Mouse (Mus musculus): ENCODE data around the gene Casz1. TPM values are rescaled to one million over a fixed set of nuclear protein-coding genes. Genes with fewer than 3 reads are reported as not detected.

Gene Casz1
- polyA plus RNA-seq, 1 experiment, result 0.82 TPM

DNA sequence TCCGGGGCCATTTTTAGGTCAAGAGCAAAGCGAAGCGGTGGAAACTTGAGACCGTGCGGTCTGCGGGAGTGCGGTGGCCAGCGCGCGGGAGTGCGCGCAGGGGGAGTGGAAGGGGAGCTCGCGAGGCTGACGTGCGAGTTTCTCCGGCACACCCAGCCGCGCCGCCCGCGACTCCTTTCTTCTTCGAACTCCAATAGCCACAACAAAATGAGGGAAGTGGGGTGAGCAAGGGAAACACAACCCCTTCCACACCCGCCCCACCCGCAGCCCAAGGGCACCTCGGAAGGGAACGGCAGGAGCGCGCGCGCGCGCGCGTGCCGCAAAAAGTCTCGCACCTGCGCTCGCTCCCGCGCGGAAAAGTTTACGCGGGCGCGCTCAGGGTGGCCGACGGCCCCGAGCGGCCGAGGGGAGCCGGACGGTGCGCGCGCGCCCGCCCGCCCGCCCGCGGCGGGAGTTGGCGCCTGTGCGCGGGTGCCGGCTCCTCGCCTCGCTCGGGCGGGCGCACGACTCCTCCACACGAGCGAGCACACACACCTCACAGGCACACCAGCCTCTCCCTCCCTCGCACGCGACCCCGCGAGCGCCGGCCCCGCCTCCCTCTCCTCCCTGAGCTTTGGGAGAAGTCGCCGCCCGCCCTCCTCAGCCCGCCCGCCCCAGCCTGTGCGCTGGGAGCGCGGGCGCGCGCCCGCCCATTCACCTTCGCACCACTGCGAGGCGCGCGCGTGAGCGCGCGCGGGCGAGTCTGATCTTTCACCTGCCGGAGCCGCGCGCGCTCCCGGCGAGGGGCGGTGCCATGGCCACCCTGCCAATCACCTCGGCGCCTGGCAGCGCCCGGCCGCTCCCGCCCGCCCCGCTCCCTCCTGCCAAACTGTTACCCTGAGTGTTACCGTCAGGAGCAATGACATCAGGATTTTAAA, 96.3 kb downstream of the Casz1 start:
- peak in 1 of 2 experiments; percentile 49 for DNase-seq (ENCODE audit: extremely low spot score in 1 of 2, low spot score in 1 of 2)

DNA sequence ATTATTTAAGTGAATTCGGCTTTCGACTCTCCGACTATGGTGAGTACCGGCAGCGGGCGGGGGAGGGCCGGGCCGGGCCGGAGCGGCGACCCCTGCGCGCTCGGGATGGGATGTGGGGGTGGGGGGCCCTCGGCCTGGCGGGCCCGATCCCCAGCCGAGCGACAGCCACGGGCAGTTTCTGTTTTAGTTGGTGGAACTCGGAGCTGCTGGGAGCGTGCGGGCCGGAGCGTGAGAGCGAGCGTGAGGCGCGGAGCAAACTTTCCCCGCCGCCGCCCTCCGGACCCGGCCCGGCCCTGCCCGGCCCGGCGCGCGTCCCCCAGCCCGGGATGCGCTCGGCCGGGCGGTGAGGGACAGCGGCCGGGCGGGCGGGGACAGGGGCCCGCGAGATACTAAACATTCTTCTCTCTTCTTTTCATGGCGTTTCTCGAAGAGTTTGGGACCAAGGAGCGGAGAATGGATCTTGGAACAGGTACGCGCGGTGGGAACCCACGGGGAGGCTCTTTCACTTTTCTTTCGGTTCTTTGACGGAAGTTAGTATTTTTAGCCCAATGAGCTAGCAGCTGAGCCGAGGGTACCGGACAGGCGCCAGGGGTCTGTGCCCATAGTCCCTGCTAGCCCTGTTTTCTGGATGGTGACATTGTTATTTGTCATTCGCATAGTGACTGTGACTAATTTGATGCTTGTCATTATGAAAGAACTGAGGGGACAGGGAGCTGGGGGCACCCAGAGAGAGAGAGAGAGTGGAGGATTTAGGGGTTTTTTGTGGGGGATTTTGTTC, 97.2 kb downstream of the Casz1 start:
- no peak for DNase-seq (ENCODE audit: extremely low spot score in 1 of 2, low spot score in 1 of 2)

DNA sequence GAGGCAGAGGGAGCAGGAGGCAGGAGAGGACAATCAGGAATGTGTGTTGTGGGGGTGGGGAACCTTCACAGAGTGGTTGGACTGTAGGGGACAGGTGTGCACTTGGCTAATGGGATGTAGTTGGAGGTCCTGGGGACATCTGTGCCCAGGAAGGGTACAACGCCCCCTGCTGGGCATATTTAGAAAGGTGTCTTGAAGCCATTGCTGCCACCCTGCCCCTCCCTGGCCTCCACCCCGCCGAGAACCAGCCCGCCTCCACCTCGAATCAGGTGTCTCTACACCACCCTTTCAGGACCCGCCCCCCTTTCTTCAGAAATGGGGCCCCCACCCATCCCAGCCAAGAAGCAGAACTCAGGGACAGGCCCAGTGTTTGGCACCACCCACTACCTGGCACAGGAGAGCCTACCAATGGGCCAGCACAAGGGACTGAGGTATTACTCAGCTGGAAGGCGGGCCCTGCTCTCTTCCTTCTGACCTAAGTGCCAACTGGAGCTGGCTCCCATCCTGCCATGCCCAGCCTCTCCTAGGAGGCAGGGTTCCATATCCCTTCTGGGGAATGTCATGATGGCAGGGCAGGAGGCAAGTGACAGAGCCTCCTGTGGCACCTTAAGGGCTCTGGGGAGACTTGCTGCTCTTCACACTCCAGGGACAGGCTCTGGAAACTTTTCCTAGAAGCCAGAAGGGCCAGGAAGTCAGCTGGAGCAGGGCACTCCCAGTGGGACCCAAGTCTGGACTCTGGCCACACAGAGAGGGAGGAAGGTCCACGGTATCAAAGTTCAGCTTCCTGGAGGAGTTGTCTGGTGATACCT, 98.9 kb downstream of the Casz1 start:
- no peak for DNase-seq (ENCODE audit: extremely low spot score in 1 of 2, low spot score in 1 of 2)

DNA sequence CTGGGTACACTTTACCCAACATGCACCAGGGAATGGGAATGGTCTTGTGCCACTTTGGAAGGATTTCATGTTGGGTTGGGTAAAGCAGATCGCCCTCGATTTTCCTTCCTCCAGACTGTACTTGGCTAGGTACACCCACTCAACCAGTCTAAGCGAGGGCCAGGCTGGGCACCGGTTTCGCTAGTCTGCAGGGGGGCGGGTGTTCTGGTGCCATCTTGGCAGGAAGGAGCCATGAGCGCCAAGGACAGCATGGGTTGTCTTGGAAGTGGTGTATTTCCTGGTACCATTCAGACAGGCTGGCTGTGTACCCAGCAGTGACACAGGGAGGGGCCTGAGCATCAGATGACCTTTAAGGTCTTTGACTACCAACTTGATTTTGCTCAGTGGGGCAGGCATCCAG, 101.1 kb downstream of the Casz1 start:
- no peak for DNase-seq (ENCODE audit: extremely low spot score in 1 of 2, low spot score in 1 of 2)

DNA sequence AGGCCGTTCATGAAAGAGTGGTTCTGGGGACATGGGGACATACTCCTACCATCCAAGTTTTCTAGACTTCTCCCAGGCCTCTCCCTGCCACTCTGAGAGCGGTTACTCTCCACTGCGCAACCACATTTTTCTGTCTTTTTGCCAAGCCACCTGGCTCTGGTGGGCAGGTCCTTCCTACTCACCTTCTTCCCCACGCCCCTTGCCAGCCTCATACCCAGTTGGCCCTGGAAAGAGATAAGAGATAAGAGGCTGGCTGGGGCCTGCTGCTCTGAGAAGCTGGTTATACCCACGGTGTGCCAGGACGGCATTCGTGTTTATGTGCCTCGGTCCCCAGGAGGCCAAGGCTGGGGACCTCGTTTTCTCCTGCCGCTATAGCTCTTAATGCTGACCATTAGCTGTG, 102.6 kb downstream of the Casz1 start:
- no peak for DNase-seq (ENCODE audit: extremely low spot score in 1 of 2, low spot score in 1 of 2)

DNA sequence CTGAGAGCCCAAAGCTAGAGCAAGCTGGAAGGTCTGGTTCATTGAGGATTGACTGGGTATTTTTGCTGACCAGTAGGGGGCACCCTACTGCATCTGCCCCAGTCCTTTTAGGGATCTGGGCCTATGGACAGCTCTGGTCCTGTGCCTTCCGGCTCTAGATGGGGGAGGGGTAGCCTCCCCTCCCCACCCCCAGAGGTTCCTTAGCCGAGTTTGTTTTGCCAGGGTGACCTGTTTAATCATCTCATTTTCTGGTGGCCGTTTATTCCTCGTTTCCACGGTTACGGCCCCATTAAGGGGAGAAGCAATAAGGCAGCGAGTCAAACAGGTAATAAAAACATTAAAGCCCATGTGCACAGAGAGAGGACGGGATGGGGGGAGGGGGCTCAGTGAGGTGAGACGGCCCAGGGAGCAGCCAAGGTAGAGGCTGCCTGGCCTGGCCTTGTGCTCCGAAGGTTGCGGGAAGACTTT, 104.0 kb downstream of the Casz1 start:
- no peak for DNase-seq (ENCODE audit: extremely low spot score in 1 of 2, low spot score in 1 of 2)

DNA sequence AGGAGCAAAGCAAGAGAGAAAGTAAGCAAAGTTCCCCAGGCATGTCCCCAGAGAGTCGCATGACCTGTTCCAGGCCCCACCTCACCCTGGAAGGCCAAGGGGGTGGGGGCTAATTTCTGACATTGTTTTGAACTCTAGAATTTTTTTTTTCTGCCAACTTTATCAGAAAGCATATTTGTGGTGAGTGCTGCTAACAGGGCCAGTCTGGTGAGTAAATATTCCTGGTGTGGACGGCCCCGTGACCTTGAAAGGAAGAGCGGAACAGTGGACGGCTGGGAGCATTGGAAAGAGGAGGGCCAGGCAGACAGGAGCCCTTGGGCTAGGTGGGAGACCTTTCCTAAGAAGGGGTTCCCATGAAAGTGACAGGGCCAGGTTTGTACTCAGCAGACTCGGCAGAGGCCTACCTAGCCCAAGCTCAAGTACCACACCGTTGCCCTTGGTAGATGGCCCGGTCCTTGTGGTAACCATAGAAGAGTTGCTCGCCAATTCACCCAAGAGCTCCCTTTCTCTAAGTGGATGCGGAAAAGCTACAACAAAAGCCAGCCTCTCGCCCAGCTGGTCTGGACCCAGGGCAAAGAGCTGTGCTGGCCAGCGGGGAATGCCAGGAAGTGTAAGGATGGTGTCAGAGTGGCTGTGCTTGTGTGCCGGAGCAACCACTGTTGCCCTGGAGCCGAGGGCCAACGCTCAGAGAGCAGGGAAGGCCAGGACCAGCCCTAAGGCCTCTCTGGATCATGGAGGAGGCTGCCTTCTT, 104.7 kb downstream of the Casz1 start:
- DNase-seq (ENCODE audit: extremely low spot score in 1 of 2, low spot score in 1 of 2), result no peak

DNA sequence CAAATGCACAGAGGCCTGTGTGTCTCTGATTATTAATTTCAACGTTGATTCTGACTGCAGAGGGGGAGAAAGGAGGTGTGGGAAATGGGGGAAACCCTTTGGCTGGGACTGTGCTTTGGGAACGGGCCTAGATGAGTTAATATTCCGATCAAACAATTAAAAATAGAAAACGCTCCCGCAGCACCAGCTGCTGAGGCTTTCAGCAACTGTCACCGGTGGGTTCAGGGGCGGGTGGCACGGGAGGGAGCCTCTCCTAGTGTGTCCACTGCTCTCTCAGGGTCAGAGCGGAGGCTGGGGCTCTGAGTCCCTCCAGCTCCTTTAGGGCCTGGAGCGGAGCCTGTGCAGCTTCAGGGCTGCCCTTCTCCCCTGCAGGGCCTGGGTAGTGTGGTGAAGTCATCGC, 105.3 kb downstream of the Casz1 start:
- no peak for DNase-seq (ENCODE audit: extremely low spot score in 1 of 2, low spot score in 1 of 2)

DNA sequence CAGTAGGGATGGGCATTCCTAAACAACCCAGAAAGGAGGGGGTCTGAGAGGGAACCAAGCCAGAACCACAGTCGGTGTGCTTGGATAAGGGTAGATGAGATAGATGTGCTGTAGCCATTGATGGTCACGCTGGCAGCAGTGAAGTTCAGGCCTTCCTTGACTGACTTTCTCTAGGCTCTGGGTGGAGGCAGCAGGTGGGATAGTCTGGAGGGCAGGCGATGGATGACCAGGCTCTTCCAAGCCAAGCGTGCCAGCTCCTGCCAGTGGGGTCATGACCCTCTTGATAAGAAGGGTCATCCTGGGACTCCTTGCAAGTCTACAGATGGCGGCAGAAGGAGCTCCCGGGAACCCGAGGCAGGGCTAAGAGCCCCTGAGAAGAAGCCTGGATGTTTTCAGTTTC, 107.9 kb downstream of the Casz1 start:
- DNase-seq (ENCODE audit: extremely low spot score in 1 of 2, low spot score in 1 of 2), result no peak

DNA sequence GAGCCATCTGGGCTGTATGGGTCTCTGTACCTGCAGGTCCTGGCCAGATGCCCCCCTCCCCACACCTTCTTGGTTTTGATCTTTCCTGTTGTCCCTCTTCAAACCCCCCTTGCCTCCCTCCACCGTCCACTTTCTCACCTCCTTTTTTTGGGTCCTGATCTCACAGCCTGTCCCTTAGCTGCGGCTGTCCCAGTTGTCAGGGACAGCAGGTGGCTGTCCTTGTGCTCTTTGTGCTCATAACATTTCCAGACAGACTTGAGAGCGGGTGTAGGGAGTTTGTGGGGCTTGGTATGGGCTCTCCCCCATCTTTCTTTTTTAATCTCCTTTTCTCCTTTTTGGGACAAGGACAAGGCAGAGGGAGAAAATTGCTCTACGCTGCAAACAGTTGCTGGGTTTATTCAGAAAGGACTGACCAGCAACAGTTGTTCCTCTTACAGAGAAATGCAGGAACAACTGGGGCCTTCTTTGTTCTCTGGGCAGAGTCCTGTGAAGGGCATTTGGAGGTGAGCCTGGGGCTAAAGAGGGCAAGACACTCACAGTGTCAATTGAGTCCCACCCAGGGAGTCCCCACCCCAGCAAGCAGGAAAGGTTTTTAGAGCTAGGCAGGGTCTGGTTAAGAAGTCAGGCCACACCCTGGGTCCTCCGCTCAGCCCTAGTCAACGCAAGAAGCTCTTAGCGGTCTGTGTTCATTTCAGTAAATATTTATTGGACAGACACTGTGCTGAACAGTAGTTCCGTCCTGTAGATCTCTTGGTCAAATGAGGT, 108.8 kb downstream of the Casz1 start:
- DNase-seq (ENCODE audit: extremely low spot score in 1 of 2, low spot score in 1 of 2), result no peak

DNA sequence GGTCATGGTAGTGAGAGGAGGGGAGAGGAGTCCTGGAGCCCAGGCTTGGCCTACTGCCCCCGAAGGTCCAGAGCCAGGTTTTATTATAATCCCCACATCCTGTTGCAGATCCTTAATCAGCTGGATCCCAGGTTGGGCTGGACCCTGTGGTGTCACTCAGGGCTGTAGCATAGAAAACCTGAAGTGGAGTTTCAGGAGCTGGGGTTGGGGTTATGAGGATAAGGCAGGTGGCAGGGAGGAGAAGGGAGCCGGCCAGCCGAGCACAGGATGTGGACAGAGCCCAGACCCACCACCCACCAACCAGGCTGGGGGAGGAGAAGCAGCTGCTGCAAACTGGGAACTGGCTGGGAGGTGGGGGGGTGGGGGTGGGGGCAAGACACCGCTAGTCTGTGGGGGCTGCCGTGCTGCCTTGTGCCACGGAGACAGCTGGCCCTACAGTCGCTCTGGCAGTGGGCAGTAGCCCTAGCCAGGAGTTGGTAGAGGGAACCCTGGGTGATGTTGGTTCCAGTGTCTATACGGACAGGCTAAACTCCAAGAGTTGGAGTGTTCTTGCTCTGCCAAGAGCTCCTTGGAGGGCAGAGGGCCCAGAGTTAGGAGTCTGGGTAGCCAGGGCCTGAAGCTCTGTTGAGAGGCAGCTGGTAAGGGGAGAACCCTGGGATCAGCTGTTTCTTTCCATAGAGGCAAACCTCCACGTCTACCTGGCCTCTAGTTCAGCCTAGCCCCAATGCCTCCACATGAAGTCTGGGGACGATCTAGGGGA, 110.8 kb downstream of the Casz1 start:
- peak in 1 of 2 experiments; percentile 7 for DNase-seq (ENCODE audit: extremely low spot score in 1 of 2, low spot score in 1 of 2)

DNA sequence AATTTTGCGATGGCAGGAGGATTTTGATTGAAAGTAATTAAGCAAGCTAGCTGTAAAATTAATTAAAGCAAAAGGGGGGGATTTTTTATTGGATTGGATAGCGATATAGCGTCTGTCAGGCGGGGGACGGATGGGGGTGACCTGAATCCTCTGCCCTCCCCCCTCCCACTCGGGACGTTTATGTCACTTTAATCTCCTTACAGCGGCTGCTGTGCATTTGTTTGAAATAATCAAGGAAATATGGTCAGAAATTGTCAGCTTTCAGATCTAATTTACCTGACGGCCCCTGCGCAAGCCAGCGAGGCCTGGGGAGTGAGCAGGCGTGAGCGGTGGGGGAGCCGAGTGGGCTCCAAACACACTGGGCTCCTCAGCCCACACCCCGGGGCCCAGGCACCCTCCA, 111.6 kb downstream of the Casz1 start:
- DNase-seq (ENCODE audit: extremely low spot score in 1 of 2, low spot score in 1 of 2), result no peak

DNA sequence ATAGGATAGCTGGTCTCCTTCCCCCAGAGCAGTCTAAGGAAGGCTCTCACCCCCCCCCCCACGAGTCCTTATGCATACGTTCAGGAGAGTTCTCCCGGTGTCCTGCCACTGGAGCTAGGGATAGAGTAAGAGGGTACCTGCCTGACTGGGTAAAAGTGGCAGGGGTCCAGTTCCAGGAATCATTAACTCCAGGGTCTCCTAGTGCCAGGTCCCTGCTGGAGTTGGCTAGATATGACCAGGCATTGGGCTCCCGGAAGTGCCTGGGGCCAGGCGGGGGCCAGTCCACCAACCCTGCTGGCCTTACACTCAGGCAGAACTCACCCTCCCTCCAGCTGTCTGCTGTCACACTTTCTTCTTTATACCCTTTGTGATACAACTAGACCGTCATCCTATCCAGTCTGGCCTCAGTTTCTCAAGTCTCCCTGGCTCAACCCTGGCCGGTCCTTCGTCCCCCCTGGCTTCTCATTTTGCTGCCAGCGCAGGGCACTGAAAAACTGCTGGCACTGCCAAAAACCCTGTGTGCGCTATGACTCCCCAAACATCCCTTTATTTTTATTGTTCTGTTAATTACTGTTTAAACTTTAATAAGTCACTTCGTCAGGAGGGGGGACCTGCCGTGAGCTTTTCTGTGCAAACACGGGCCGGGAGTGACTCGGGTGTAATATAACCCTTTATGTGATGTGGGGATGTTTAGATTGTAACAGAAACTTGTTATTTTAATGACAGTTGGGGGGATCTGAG, 114.6 kb downstream of the Casz1 start:
- no peak for DNase-seq (ENCODE audit: extremely low spot score in 1 of 2, low spot score in 1 of 2)

DNA sequence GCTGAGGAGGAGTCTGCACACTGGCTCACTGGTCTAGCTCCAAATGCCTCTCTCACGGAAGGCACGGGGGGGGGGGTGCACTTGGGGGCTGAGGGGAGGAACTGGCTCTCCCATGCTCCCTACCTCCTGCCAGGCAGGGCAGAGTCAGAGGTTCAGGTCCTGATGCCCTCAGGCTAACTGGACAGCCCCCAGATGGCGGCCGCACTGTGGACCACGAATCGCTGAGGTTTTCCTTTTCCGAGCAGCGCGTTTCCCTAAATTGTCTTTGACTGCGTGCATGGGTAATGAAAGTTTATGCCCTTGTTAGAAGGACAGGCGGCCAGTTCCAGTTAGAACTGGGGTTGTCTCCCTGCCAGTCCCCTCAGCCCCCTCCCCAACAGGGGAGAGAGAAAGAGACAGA, 116.4 kb downstream of the Casz1 start:
- DNase-seq (ENCODE audit: extremely low spot score in 1 of 2, low spot score in 1 of 2), result no peak

DNA sequence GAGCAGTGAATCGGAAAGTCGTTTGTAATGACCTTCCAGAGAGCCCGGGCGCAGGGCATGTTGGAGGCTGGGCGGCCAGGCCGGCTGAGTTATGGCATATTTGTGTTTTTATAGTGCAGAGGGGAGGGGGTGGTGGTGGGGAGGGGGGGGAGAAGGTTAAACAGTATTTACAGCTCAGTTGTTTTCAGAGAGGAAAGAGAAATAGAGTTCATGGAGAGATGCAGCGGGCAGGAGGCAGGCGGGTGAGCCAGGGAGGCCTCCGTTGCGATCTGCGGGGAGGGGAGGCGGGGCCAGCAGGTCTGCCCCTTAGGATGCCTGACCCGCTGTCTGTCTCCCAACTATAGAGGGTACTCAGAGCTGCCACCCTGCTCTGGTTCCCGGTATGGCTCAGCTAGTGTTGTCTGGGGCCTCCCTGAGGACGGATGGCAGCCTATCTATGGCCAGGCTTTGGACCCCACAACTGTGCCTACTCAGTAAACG, 118.0 kb downstream of the Casz1 start:
- DNase-seq (ENCODE audit: extremely low spot score in 1 of 2, low spot score in 1 of 2), result no peak

DNA sequence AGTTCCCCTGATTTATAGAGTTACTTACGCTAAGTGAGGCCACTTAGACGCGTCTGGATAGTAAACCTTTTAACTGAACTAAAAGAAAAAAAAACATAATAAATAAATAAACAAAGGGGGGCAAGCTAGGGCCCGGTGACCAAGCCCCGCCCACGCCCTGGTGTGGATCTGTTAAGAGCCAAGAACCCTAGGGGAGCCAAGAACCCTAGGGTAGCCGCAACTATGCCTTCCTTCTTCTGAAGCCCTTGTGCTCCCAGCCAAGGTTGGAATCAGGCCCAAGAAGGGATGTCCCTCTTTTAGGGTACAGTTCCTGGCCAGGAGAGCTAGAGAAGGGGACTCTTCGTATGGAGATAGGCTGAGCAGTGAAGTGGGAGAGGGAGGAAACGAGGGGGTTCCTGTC, 119.2 kb downstream of the Casz1 start:
- no peak for DNase-seq (ENCODE audit: extremely low spot score in 1 of 2, low spot score in 1 of 2)

DNA sequence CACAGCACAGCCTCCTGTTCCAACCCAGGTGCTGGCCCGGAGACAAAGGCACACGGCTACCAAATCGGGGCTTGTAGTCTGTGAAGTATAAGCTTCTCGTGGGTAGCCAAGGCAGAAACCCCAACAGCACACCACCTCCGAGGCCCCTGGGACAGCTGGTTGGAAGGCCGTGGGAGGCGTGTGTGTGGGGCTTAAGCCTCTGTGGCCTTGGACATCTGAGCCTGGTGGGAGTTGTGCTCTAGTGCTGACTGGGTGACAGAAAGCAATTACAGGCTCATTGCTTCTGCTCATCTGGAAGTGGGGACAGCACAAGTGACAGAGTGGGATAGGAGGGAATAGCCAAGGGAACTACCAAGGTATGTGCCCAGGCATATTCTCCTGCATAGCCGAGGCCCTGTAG, 119.7 kb downstream of the Casz1 start:
- DNase-seq (ENCODE audit: extremely low spot score in 1 of 2, low spot score in 1 of 2), result no peak

All from frontal cortex, adult 2 months (tissue).